Mouse (Mus musculus) testis, adult 2 months (tissue): ENCODE data around the gene Wdr34.

Experiments
- CTCF ChIP-seq: fragments of 200-500 bp; IDR thresholded peaks from 2 replicates; pipeline ENCODE4 v1.5.1; 2012; ENCODE audit warnings: low read depth, mild to moderate bottlenecking, inconsistent platforms, low read length, moderate library complexity; ENCODE audit not compliant: control insufficient read depth, insufficient read depth, insufficient replicate concordance
- POLR2A ChIP-seq: fragments of 200-500 bp; IDR thresholded peaks from 2 replicates; pipeline ENCODE4 v1.6.1; 2012; ENCODE audit warnings: low read depth, mild to moderate bottlenecking, inconsistent platforms, low read length, moderate library complexity; ENCODE audit not compliant: control insufficient read depth

GRCm38 (mm10) chr2:30058418-30058817, 9.7 kb upstream of the Wdr34 start:
- TF ChIP-seq POLR2A (no peak), CTCF (no peak)
